Mouse (Mus musculus) frontal cortex, adult (tissue): Measurements from ENCODE around the gene Epb41l3.

Experiments used
- ATAC-seq: cut with Nextera tagmentation; 2 replicates; pipeline ENCODE4 v1.9.2; 2017; ENCODE audit warnings: mild to moderate bottlenecking, moderate library complexity, mixed read lengths; ENCODE audit not compliant: low TSS enrichment

Gene Epb41l3

DNA sequence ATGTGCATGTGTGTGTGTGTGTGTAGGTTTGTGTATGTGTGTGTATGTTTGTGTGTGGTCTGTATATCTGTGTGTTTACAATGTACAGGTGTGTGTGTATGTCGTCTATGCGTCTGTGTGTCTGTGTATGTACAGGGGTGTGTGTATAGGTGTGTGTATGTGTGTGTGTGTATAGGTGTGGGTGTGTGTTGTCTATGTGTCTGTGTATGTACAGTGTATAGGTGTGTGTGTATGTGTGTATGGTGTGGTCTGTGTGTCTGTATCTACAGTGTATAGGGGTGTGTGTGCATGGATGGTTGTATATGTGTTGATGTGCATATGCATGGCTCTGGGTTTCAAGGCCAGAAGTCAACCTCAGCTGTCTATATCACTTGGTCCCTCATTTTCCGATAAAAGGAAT, 161.7 kb downstream of the Epb41l3 start:
- no peak for ATAC-seq

DNA sequence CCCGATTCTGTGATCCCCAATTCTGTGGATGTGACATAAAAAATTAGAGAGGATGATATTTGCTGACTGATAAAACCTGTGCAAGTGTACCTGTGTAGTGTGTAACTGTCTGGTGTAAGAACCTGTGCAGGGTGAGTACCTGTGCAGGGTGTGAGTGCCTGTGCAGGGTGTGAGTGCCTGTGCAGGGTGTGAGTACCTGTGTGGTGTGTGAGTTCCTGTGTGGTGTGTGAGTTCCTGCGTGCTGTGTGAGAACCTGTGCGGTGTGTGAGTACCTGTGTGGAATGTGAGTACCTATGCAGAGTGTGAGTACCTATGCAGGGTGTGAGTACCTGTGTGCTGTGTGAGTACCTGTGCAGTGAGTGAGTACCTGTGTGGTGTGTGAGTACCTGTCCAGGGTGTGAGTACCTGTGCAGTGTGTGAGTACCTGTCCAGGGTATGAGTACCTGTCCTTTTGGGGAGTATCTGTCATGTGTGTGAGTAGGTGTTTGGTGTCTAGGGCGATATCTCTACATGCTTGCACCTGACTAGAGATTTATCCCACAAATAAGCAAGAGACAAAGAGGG, 163.4 kb downstream of the Epb41l3 start:
- no peak for ATAC-seq

GRCm38 (mm10) chr17:69239423-69239822, 163.9 kb downstream of the Epb41l3 start:
- ATAC-seq: no peak

GRCm38 (mm10) chr17:69255834-69256233, 180.4 kb downstream of the Epb41l3 start:
- no peak for ATAC-seq

DNA sequence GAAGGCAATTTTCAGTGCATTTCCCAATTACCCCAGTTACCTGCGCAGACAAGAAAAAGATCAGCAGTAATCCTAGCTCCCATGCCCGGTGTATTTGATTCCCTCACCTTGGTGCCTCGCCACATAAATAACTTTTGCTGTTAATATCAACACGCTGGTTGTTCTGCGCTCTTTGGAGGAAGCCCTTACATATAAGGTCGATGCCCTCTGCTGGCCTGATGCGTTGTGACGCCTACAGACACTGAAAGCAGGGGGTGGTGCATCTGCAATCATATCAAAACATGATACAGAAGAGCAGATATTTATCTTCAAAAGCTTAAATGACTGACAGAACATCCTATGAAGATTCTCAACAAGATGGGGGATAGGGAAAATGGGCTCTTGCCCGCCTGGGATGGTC, 181.0 kb downstream of the Epb41l3 start:
- ATAC-seq: no peak

DNA sequence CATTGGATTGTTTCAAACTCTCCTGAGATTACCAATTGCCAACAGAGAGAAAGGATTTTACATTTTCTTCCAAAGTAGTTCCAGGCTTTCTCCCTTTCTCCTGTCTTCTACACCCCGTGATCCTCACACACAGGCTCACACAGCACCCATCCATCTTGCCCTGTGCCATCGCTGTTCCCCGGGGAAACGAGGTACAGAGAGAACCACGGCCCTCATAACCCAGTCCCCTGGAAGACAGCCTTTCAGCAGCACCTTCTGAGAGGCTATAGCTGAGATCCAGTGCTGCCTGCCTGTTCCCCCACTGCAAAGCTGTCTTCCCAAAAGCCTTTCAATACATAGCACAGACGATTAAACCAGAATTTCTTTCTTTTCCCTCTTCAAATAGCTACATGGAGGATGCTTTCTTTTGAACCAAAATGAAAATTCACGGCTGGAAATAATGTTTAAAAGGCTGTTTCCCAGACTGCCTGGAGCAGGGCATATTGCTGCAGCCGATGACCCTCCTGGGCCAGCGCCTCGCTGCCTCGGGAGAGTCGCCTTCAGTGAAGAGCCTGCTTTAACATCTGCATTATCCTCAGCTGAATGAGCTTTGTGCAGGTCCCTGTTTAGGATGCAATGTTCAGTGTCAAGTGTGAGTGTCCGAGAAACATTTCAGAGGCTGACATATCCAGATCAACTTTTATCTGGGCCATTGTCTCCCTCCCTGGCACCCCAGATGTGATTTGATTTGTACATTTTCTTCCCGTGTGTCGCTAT, 188.5 kb downstream of the Epb41l3 start:
- ATAC-seq: peak; percentile 46; the same call in 1 of the 2 replicates

DNA sequence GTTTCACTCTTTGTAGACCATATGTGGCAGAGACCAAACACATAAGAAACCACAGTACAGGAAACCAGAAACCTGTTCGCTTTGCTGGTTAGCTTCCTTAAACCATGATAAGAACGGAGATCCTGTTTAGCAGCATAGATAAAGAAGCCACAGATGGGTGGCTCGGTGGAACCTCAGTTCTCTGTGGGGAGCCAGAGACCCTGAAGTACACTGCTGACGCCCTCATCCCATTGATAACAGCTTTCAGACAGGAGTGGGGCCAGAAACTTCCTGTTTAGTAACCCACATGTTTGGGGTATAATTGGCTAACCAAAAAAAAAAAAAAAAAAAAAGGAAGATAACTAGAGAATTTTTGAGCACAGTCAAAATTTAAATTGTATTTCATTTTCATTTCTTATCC, 189.7 kb downstream of the Epb41l3 start:
- ATAC-seq: no peak

DNA sequence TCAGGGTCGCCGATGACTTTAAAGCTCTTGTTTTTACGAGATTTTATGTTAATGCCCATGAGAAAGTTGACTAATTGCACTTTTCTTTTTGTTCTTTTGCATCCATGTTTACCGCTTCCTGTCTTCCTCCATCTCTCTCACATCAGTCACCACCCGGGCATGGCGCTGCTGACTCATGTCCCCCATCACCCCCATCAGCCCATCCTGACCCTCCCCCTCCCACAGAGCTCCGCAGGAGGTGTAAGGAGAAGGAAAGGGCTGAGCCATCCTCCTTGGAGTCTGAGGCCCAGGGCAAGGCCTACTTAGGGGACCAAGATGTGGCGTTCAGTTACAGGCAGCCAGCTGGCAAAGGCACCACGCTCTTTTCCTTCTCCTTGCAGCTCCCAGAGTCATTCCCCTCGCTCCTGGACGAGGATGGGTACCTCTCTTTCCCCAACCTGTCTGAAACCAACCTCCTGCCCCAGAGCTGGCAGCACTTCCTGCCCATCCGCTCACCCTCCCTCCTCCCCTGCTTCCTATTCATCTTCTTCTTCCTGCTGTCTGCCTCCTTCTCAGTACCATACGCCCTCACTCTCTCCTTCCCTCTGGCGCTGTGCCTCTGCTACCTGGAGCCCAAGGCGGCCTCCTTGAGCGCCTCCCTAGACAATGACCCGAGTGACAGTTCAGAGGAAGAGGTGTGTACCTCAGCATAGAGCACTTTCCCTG, 190.4 kb downstream of the Epb41l3 start:
- peak; percentile 32; the same call in 1 of the 2 replicates for ATAC-seq

DNA sequence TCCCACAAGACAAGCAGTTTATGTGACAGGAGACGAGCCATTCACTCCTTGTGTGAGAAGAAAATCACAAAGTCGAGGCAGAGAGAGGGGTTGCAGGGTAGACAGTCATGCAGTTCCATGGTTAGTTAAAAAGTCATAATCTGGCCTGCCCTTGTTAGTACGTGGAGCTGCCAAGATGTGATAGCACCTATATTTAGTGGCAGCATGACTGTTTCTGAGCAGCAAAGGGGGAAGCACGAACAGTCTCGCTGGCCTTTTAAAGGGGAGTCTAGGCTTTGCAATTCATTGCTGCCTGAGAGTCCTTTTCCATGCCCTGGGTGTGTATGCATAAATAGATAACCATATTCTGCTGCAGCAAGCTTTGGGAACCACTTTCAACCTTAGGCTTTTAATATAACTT, 191.5 kb downstream of the Epb41l3 start:
- no peak for ATAC-seq

GRCm38 (mm10) chr17:69267526-69267925, 192.0 kb downstream of the Epb41l3 start:
- 0 out of 2 replicates have a peak, but pooled peaks have one; percentile 32 for ATAC-seq

- no peak for ATAC-seq
Measured at GRCm38 (mm10) chr17:69277362-69277761, 201.9 kb downstream of the Epb41l3 start.

- ATAC-seq: peak; percentile 75
Measured at GRCm38 (mm10) chr17:69284511-69284910, 209.0 kb downstream of the Epb41l3 start.

- no peak for ATAC-seq
Measured at GRCm38 (mm10) chr17:69288130-69288529, 212.6 kb downstream of the Epb41l3 start.

DNA sequence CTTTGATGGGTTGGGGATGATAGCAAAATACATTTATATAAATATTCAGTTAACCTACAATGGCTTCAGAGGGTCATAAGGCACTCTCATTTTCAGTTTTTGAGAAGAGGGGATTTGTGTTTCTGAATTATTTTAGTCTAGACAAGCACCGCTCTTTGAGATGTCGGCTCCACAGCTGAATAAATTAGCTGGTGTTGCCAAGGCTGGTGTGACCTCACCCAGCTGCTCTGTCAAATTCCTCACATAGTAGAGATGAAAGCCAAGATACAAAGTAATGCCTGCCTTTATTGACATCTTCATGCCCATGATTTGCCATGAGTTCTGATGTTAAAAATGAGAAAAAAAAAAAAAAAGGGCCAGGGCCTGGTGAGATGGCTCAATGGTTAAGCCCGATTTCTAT, 214.8 kb downstream of the Epb41l3 start:
- no peak for ATAC-seq

- no peak for ATAC-seq
Measured at GRCm38 (mm10) chr17:69301552-69301951, 226.1 kb downstream of the Epb41l3 start.

GRCm38 (mm10) chr17:69303579-69304274, 228.2 kb downstream of the Epb41l3 start:
- no peak for ATAC-seq

DNA sequence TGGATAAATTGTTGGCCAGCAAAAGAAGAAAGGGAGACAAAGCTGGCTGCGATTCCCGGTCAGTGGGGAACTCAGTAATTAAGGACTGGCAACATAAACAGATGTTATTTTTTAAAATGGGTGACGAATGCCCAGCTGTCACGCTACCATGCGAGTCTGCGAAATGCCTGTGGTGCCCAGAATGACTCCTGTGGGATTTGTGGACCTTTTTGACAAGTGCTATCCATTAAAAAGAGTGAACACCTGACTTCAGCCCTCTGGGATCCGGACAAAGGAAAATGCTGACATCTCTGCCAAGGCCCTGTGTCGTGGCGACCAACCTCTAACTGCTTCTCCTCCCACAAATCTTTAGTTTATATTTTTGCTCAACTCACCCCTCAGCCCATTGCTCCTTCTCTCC, 232.2 kb downstream of the Epb41l3 start:
- no peak for ATAC-seq

GRCm38 (mm10) chr17:69309872-69310271, 234.4 kb downstream of the Epb41l3 start:
- ATAC-seq: peak; percentile 81

- ATAC-seq: no peak
Measured at GRCm38 (mm10) chr17:69320496-69320895, 245.0 kb downstream of the Epb41l3 start.

DNA sequence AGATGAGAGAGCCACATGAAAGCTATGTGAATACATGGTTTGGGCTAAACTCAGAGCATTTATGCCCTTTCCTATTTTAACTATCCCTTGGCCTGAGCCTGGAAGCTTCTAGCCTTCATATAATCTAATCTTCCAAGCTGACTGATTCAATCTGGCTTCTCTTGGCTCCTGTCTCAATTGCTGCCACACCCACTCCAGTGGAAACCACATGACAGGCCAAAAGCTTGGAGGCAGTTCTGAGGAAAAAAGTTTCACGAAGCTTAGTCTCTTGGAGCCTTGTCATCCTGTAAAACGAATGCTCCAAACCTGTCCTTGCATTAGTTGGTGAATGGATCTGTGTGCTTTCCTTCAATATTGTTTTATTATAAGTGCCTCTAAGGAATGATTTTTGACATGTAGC, 247.2 kb downstream of the Epb41l3 start:
- no peak for ATAC-seq
